Mouse (Mus musculus) Muller cell, postnatal 12 days (primary cell): ENCODE measurements around the gene Tor3a.

Experiments
- DNase-seq: peaks from one replicate; pipeline ENCODE4 v3.0.0-alpha.2; 2015; ENCODE audit errors: inconsistent ontology term

Gene Tor3a

GRCm38 (mm10) chr1:156674195-156675000, at the start of gene Tor3a:
Gene Tor3a (minus strand): TSS chr1:156674356.
- peak; percentile 94 for DNase-seq

GRCm38 (mm10) chr1:156722089-156722488, 47.9 kb upstream of the Tor3a start:
- no peak for DNase-seq

- DNase-seq: no peak
These were observed 45.9 kb upstream of the Tor3a start for GRCm38 (mm10) chr1:156720046-156720445.

GRCm38 (mm10) chr1:156718950-156719805, 45.0 kb upstream of the Tor3a start, which contains the start of gene Fam20b:
Gene Fam20b (minus strand): TSS chr1:156719086.
- peak; percentile 98 for DNase-seq

- no peak for DNase-seq
These were observed 44.3 kb upstream of the Tor3a start for GRCm38 (mm10) chr1:156718286-156718949.

GRCm38 (mm10) chr1:156717751-156718285, 43.7 kb upstream of the Tor3a start:
- no peak for DNase-seq

- no peak for DNase-seq
These were observed 42.5 kb upstream of the Tor3a start for GRCm38 (mm10) chr1:156716681-156717080.

- DNase-seq: peak; percentile 16
These were observed 36.4 kb upstream of the Tor3a start for GRCm38 (mm10) chr1:156710472-156711098.

- no peak for DNase-seq
These were observed 34.5 kb upstream of the Tor3a start for GRCm38 (mm10) chr1:156708672-156709071.

GRCm38 (mm10) chr1:156705696-156706285, 31.6 kb upstream of the Tor3a start:
- no peak for DNase-seq

- DNase-seq: no peak
These were observed 29.3 kb upstream of the Tor3a start for GRCm38 (mm10) chr1:156703444-156703843.

GRCm38 (mm10) chr1:156702151-156702550, 28.0 kb upstream of the Tor3a start:
- DNase-seq: no peak

- no peak for DNase-seq
These were observed 12.0 kb upstream of the Tor3a start for GRCm38 (mm10) chr1:156686025-156686661.

- DNase-seq: peak; percentile 72
These were observed 5.4 kb upstream of the Tor3a start for GRCm38 (mm10) chr1:156679599-156679998.

- DNase-seq: peak; percentile 83
These were observed 3.1 kb upstream of the Tor3a start for GRCm38 (mm10) chr1:156677230-156677629.

- DNase-seq: peak; percentile 60
These were observed 2.4 kb upstream of the Tor3a start for GRCm38 (mm10) chr1:156676596-156676995.

GRCm38 (mm10) chr1:156676171-156676570, 2.0 kb upstream of the Tor3a start:
- DNase-seq: peak; percentile 22

- DNase-seq: peak; percentile 55
These were observed 521 bp downstream of the Tor3a start for GRCm38 (mm10) chr1:156673476-156674194.

GRCm38 (mm10) chr1:156672720-156673475, 1.3 kb downstream of the Tor3a start:
- DNase-seq: peak; percentile 47
